Mouse (Mus musculus) liver, embryonic 14.5 days (tissue): Measurements from ENCODE around the gene Sgsm1. TPM values are rescaled to one million over a fixed set of nuclear protein-coding genes. Genes with fewer than 3 reads are reported as not detected.
A peak's percentile ranks its signal among the peaks of the same experiment; 100 is the strongest.

Experiments used
- ATAC-seq: fragments of 200-750 bp; cut with Nextera tagmentation; 2 replicates; pipeline ENCODE4 v1.8.0; 2017; ENCODE audit warnings: moderate number of reproducible peaks, mild to moderate bottlenecking, moderate library complexity; ENCODE audit not compliant: insufficient read depth
- DNase-seq, 3 experiments: peaks; one replicate each; pipeline ENCODE4 v3.0.0-alpha.2; 2012 to 2013; ENCODE audit warnings: low read depth in 3 of 3, low spot score in 3 of 3
- H3K27ac ChIP-seq: fragments of 300-500 bp; sonication (generic); 2 replicates; pipeline ENCODE4 v1.5.1; 2014; ENCODE audit warnings: moderate library complexity, mild to moderate bottlenecking, control low read depth, inconsistent platforms
- H3K27me3 ChIP-seq: fragments of 300-500 bp; sonication (generic); 2 replicates; pipeline ENCODE4 v1.6.1; 2014; ENCODE audit warnings: mild to moderate bottlenecking, low read length, moderate library complexity; ENCODE audit not compliant: control insufficient read depth, insufficient read depth
- H3K36me3 ChIP-seq: fragments of 300-500 bp; sonication (generic); replicated peaks from 2 replicates; pipeline ENCODE4 v1.6.1; 2014; ENCODE audit warnings: low read depth; ENCODE audit not compliant: control insufficient read depth, insufficient read depth
- H3K4me1 ChIP-seq, 2 experiments: fragments of 200-500 bp in 1 of 2; fragments of 300-500 bp in 1 of 2; sonication (generic) in 1 of 2; replicated peaks; 2 replicates each; pipeline ENCODE4 v1.6.1; 2012 to 2014; ENCODE audit warnings: antibody characterized with exemption in 1 of 2, inconsistent platforms in 1 of 2, low read length in 1 of 2; ENCODE audit not compliant: control insufficient read depth in 2 of 2, insufficient read depth in 2 of 2
- H3K4me2 ChIP-seq: fragments of 300-500 bp; sonication (generic); 2 replicates; pipeline ENCODE4 v1.6.1; 2014; ENCODE audit warnings: low read depth, mild to moderate bottlenecking, control low read depth, moderate library complexity
- H3K4me3 ChIP-seq, 2 experiments: fragments of 200-500 bp in 1 of 2; fragments of 300-500 bp in 1 of 2; sonication (generic) in 1 of 2; 2 replicates each; pipeline ENCODE4 v1.5.1; 2012 to 2014; ENCODE audit warnings: low read depth in 2 of 2, low read length in 2 of 2, mild to moderate bottlenecking in 2 of 2, control low read depth in 1 of 2, inconsistent platforms in 1 of 2, moderate library complexity in 1 of 2; ENCODE audit not compliant: insufficient read depth in 1 of 2
- H3K9ac ChIP-seq: fragments of 300-500 bp; sonication (generic); replicated peaks from 2 replicates; pipeline ENCODE4 v1.6.1; 2014; ENCODE audit warnings: mild to moderate bottlenecking, control low read depth, moderate library complexity
- H3K9me3 ChIP-seq: fragments of 300-500 bp; sonication (generic); 2 replicates; pipeline ENCODE4 v1.6.1; 2016; ENCODE audit warnings: low read length, mixed read lengths; ENCODE audit not compliant: control insufficient read depth
- CTCF ChIP-seq: IDR thresholded peaks from 2 replicates; pipeline ENCODE4 v1.5.1; 2016; ENCODE audit warnings: antibody characterized with exemption, low read depth, control low read depth
- EP300 ChIP-seq: IDR thresholded peaks from 2 replicates; pipeline ENCODE4 v1.6.1; 2016; ENCODE audit warnings: antibody characterized with exemption, low read depth
- WGBS: fragments of 180-500 bp; shearing (Covaris S2); extraction: QIAGEN DNeasy Blood & Tissue Kit; methylation state at CpG from one replicate; pipeline ENCODE4 v1.1.7; 2014; ENCODE audit not compliant: insufficient replicate concordance; 5-methylcytosine and 5-hydroxymethylcytosine counted together
- polyA plus RNA-seq, 2 experiments: library from polyadenylated mRNA; depleted of rRNA in 1 of 2; stranded (reverse) in 1 of 2; unstranded in 1 of 2; fragments of >200 nt; fragmentation: Nextera tagmentation in 1 of 2; extraction: Ambion mirVana in 1 of 2; gene quantifications; 2 replicates each; pipeline versions ENCODE4 v1.2.1 to v1.2.3; 2012 to 2014

Sgsm1 gene
- polyA plus RNA-seq, 2 experiments: 1.4 to 1.5 TPM

DNA sequence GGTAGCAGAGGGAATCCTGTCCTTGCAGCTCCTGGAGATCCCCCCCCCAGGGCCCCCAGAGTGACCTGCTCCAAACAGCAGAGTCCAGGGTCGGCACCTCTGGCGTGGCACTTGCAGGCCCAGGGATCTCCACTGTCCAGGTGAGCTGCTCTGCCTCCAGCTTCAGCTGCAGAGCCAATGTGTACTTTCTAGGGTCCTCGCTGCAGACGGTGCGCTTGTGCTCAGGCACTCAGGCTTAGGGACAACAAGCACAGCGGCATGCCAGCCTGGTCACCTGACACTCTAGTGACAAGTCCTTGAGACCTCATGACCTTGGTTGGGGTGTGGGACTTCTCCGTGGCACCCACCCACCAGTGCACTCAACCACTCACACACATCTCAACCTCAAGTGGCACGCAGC lies 18.9 kb upstream of the Sgsm1 start:
- no peak overlapping the region for H3K4me3 ChIP-seq
- 69% methylated on average over 8 of the region's 8 CpGs for WGBS
- H3K4me2 ChIP-seq: no peak overlapping the region
- ATAC-seq (no peak), DNase-seq (no peak)
- no peaks in the 10 kb centered on the region for H3K9me3 ChIP-seq
- no peak overlapping the region for H3K27ac ChIP-seq
- H3K9ac ChIP-seq: no peak overlapping the region
- no peaks in the 10 kb centered on the region for H3K4me1 ChIP-seq
- H3K27me3 ChIP-seq: peaks cover 7% of the 10 kb centered on the region
- TF ChIP-seq CTCF: no peak
- no peak for TF ChIP-seq EP300
- H3K36me3 ChIP-seq: no peaks in the 10 kb centered on the region

DNA sequence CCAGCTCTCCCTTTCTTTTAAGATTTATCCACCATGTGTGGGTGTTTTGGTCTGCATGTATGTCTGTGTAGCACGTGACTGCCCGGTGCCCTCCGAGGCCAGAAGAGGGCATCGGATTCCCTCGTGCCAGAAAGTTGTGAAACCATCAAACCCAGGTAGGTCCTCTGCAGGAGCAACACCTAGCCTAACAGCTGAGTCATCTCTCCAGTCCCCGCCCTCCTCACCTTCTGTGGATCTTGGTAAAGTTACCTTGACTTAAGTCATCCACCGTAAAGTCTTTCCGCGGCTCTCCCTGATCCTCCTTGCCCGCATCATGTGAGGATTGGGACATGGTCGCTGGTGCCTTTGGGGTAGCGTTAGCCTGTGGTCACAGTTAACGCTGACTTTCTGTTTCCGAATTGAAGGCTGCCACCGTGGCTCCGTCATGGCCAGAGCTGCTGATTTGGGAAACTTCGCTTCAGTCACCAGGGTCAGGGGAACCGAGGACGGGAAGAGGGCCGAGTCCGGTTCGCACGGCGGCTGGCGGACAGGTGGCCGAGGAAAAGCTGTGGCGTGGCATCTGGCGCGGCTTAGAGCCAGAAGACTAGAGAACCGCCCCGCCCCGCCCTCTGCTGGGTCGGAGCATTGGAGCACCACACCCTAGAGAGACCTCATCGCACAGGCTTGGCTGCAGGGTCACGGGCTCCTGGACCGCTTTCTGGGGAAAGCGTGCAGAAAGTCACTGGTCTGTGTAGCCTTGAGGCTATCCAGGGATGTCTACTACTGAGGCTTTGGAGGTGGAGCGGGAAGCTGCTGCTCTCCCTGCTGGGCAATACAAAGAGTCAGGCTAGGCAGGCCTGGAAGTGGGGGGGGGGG lies 13.4 kb upstream of the Sgsm1 start:
- H3K9ac ChIP-seq: no peak overlapping the region
- no peak for TF ChIP-seq CTCF
- TF ChIP-seq EP300: no peak
- no peak for ATAC-seq
- 6% methylated on average over 38 of the region's 38 CpGs for WGBS
- DNase-seq: no peak
- H3K27me3 ChIP-seq: peaks cover 4% of the 10 kb centered on the region; the same call in 1 of the 2 replicates
- H3K27ac ChIP-seq: no peak overlapping the region
- H3K4me2 ChIP-seq: peak overlapping the region; percentile 6; the same call in 1 of the 2 replicates
- no peaks in the 10 kb centered on the region for H3K9me3 ChIP-seq
- no peaks in the 10 kb centered on the region for H3K4me1 ChIP-seq
- H3K36me3 ChIP-seq: no peaks in the 10 kb centered on the region
- no peak overlapping the region for H3K4me3 ChIP-seq

DNA sequence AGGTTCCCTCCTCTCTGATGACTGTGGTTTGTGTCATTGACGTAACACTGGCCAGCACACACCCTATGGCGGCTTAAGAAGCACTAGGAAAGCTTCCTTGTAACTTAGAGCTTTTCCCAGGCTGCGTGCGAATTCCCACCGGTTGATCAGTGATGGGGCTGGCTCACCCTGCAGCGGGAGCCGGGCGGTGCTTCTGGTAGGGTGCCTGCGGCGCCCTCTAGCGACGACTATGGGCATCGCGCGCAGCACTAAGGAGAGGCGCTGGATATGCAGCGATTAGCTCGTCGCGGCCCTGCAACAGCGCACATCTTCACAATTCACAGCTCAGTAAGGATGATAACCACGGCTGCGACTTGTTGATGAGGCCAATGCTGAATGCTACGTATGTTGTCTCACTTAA lies 3.4 kb upstream of the Sgsm1 start:
- H3K4me2 ChIP-seq: no peak overlapping the region
- no peak for DNase-seq
- H3K4me3 ChIP-seq: no peak overlapping the region
- 2% methylated on average over 24 of the region's 24 CpGs for WGBS
- peak; percentile 81 for TF ChIP-seq CTCF
- TF ChIP-seq EP300: no peak
- H3K4me1 ChIP-seq: no peaks in the 10 kb centered on the region
- peaks cover 2% of the 10 kb centered on the region; the same call in 1 of the 2 replicates for H3K27me3 ChIP-seq
- no peak for ATAC-seq
- H3K9me3 ChIP-seq: no peaks in the 10 kb centered on the region
- no peaks in the 10 kb centered on the region for H3K36me3 ChIP-seq
- no peak overlapping the region for H3K9ac ChIP-seq
- H3K27ac ChIP-seq: no peak overlapping the region

DNA sequence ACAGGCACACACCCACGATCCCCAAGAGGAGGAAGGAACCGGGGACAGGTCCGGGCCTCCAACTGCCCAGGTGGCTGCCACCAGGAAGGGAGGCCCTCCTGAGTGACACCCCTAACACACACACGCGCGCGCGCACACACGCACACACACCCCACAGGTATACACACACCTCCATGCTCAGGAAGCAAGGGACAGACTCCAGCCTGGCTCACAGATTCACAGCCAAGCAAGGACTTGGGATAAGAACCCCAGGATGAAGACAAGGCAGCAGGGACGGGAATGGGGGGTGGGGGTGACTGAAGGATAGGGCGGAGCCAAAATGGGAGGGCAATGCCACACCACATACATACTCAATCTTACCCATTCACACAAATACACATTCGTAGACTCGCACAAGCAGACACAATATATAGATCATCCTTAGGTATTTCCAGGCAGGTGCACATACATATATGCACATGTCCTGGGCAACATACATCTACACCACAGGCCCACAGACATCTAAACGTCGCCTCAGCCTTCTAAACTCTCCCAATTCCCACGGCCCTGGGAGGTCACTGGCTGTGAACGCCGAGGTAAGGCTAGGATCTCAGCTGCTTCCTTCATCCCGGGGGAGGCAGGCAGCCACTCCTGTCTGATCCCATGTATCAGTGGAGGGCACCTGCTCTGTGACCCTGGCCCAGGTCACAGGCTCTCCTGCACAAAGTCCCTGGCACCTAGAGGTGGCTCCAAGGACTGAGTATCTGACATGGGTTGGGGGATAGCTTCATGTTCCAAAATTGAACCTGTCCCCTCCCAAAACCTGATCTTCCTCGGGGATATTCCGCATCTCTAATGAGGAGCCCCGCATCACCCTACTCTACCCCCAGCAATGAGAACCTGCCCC lies 852 bp downstream of the Sgsm1 start:
- Histone ChIP-seq H3K4me2 (no peak overlapping the region; the same call in 1 of the 2 replicates), H3K9ac (no peak overlapping the region), H3K9me3 (no peaks in the 10 kb centered on the region), H3K36me3 (no peaks in the 10 kb centered on the region), H3K4me1 (no peaks in the 10 kb centered on the region), H3K27ac (no peak overlapping the region), H3K4me3 (no peak overlapping the region; a peak in 1 of 4 replicates), H3K27me3 (peaks cover 2% of the 10 kb centered on the region; the same call in 1 of the 2 replicates)
- 52% methylated on average over 22 of the region's 22 CpGs for WGBS
- DNase-seq: no peak
- no peak for TF ChIP-seq CTCF
- TF ChIP-seq EP300: no peak
- ATAC-seq: no peak
